Mouse (Mus musculus): ENCODE measurements around the gene Mrpl37.
"Not testable (repeated sequence)": the region's sequence is repeated elsewhere in the genome, so short reads cannot be mapped to it uniquely, and the experiment has no call there.

The Mrpl37 gene

DNA sequence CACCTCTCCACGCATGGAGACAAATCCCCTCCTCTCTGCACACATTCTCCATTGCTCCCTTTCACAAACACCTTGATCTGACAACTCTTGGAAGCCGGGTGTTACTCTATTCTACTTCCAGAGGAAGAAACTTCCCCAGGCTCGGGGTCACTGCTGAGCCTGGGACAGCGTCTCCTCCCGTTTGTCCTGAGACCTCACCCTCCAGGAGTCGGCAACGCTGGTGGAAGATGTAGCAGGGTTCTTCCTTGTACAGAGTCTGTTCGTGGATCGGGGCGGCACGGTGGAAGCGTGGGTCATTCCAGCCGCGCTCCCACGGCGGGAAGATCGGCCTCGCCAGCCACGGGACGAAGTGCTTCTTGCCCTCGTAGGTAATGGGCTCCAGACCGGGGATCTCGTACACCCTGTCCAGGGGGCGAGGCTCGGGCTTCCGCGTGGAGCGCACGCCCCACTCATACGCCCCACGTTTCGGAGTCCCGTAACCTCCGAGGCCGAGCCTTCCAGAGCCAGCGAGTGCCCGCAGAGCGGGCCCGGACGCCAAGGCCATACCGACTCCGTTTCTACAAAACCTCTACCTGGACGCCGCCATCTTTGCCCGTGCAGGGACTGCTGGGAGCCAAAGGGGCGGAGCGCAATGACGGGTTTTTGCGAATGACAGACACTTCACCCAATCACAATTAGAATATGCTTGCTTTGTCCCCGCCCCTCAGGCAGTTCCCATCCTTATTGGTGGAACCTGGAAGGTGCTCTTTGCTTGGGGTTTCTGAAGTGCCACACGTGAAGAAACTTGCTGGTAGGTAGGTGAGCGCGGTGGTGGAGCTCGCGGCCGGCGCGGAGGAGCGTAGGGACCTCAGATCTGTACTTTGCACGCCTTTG, at the start of gene Mrpl37, which contains the start of gene Cyb5rl:
Mrpl37 (minus strand) TSS at position 617 of the 873 bp plus-strand sequence.
Cyb5rl (plus strand) TSS at position 737 of the 873 bp plus-strand sequence.
- peak; percentile 97 for DNase-seq (ENCODE audit: low spot score)

DNA sequence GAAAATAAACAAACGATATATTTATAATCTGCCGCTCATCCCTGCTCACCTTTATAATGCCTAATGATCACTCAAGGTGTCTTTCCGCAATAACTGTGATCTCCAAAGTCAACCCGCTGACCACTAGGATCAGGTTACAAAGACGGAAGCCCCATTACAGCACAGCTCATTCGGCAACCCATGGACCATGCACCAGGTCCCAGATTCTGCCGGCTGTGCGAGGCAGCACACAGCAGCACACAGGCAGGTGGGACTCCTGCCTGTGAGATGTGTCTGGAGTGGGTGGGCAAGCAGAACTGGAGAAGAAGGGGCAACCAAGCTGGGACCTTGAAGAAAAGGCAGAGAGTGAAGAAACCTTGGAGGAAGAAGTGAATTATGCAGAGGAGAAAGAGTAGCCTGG, 47.6 kb upstream of the Mrpl37 start:
- no peak for DNase-seq (ENCODE audit: low spot score)

DNA sequence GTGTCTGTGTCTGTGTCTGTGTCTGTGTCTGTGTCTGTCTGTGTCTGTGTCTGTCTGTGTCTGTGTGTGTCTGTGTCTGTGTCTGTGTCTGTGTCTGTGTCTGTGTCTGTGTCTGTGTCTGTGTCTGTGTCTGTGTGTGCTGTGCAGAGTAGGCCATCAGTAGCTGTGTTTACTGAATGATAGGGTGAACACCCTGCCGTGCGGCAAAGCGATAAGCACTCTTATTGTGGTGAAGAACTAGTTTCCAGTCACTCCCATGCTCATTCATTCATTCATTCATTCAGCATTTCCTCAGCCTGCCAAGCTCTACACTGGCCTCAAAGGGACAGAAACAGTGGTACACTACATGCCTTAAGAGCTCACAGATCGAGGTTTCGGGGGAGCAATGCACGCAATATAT, 42.5 kb upstream of the Mrpl37 start:
- DNase-seq (ENCODE audit: low spot score), result not testable (repeated sequence)

DNA sequence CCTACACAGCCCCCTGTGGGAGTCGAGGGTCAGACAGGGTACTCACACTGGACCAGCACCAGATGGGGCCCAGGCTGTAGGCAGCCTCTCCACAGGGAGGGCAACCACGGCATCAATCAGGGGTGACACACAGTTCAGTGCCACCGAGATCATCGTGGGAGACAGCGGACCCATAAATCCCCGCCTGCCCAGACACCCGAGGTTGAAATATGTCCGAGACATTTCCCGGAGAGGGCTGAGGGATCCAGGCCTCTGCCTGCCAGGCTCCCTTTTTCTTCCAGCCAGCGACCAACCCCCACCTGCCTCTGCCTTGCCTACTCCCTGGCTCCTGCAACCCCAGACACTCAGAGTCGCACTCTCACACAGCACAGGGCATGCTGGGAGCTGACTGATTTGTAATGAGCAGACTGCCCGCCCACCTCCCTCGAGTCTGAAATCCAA, 41.6 kb upstream of the Mrpl37 start:
- peak; percentile 70 for DNase-seq (ENCODE audit: low spot score)

DNA sequence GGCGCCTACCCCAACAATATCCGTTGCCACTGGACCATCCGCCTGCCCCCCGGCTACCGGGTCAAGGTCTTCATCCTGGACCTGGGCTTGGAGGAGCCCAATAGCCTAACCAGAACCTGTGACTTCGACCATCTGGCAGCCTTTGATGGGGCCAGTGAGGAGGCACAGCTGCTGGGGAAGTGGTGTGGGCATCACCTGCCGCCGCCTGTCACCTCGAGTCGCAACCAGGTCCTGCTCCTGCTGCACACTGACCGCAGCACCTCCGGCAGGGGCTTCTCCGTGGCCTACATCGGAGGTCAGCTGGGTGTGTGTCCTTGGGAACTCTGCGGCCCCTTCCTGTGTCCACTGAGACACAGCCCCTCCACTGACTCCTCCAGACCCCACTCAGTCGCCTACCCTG, 40.1 kb upstream of the Mrpl37 start:
- no peak for DNase-seq (ENCODE audit: low spot score)

DNA sequence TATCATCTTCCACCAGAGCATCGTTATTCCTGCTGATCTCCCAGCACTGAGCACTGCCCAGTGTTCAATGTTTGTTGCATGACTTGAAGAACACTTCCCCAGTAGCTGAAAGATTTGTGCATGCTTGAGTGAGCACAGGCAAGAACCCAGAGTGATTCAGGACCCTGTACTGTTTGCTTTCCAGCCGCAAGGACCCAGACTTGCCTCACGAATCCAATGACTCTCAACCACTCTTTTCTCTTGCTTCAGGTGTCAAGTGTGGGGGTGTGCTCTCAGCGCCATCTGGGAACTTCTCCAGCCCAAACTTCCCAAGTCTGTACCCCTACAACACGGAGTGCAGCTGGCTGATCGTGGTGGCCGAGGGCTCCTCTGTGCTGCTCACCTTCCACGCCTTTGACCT, 35.6 kb upstream of the Mrpl37 start:
- no peak for DNase-seq (ENCODE audit: low spot score)

DNA sequence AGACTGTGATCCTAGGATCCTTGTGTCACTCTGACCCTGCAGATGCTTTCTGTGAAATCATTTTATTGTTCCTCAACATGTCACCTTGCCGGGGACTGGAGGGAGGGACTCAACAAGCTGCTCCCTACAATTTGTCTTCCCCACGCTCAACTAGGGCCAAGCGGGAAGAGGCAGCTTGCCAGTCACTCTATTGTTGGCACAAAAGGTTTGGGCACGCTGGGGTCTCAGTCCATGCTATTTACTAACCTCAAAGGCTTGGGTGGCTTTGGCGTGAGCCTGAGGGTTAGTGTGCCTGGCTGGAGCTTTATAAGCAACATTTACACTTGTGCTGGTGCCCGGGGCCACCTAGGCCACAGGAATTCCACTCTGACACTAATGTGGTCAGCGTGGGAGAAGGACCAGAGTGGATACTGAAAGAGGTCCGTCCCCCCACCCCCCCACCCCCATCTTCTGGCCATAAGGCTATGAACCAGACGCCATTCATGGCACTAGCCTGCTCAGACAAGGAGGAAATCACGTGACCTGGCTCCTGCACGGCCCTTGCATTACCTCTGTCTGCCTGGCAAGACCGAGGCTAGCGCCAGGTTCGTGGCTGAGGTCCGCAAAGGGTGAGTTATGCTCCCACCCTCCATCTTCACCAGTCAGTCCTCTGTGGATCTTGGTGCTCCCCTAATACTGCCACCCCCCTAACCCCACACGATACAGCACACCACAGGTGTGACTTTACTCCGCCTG, 32.3 kb upstream of the Mrpl37 start:
- no peak for DNase-seq (ENCODE audit: low spot score)

DNA sequence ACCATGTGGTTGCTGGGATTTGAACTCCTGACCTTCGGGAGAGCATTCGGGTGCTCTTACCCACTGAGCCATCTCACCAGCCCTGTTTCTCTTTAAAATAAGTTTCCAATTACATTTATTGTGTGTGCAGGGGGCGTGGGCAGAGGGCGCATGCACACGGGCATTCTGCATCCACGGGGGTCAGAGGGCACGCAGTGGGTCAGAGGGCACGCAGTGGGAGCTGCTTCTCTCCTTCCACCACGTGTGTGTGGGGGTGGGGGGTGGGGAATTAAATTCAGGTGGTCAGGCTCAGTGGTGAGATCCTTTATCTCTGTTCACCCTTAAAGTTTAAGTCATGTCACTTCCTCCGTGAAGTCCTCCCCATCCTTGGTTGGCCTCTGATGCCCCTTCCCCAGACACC, 31.7 kb upstream of the Mrpl37 start:
- peak; percentile 41 for DNase-seq (ENCODE audit: low spot score)

DNA sequence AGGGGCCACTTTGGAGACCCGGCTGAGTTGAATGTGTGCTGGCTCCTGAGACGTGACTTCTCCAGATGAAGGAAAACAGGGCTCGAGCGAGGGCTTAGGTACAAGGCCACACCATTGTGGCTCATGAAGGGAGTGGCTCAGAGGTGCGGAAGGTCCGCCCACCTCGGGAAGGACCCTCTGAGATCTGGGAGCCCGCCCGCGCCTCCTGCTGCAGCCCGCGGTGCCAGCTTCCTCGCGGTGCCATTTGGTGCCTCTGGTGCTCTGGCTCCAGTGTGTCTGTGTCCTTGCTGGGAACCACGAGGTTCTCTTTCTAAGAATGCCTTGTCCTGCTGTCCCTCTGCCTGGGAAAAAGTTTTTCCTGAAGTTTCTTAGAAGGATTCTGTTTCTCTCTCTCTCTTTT, 31.2 kb upstream of the Mrpl37 start:
- no peak for DNase-seq (ENCODE audit: low spot score)

DNA sequence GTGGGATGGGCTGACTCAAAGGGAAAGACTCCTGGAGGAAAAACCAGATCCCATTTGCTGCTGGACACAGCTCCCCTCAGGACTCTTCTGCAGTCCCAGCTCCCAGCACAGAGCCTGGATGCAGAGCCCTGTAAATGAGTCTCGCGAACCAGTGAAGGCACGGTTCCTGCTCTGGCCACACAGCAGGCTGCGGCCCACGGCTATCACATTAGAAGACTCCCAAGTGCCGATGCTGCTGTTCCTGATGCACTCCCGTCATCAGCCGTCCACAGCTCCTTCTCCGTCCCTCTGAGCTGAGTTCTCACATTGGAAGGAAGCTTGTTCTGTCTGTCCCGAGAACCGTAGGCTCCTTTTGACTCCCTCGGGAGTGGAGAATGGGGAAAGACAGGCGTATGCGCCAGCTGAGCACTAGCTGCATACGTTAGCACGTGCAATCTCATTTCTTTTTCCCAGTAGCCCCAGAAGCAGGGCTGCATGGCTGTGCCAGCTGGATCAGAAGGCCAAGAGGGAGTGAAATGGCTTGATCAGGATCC, 30.2 kb upstream of the Mrpl37 start, which contains the start of gene Cdcp2:
Cdcp2 (plus strand) TSS at position 51 of the 533 bp plus-strand sequence.
- DNase-seq (ENCODE audit: low spot score), result peak; percentile 23

DNA sequence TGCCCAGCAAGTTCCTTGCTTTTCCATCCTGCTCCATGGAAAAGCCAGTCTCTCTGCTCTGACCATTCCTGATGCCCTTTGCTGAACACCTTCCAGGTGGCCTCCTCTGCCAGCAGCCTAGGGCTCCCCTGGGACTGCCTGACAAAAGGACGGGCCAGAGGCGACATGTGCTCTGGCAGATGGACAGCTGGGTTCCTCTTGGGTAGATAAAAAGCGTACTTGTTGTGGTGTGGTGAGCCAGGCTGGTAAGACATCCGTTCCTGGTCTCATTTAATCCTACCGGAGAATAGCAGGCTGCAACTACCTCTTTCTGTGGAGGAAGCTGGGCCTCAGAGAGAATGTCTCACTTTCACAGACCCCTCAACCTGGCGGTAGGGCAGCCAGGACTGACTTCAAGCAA, 29.4 kb upstream of the Mrpl37 start:
- DNase-seq (ENCODE audit: low spot score), result no peak

DNA sequence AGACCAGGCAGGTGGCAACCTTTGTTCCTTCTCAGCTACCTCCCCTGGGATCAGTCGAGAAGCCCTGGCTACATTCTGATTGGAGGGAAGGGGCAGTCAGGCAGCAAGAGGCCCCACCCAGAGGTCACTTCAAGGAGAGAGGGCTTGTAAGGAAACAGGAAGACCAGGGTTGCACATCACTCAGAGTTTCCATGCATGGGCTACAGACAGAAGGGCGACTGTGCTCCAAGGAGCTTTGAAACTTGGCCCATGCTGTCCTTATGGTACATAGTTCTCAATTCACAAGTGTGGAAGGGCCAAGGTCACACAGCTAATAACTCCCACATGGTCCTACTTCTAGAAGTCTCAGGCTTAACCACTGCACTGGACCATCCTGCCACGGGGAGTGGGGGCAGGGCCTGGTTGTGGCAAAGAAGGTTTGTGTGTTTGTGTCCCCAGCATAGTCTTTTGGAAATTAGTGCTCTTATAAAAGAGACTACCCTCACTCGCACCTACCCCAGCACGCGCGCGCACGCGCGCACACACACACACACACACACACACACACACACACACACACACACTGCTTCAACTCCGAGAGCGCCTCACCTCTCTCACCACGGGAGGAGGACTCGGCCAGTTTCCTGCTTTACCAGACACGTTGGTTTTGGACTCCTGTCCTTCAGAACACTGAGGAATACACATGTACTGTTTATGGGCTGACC, 28.0 kb upstream of the Mrpl37 start:
- peak; percentile 67 for DNase-seq (ENCODE audit: low spot score)

DNA sequence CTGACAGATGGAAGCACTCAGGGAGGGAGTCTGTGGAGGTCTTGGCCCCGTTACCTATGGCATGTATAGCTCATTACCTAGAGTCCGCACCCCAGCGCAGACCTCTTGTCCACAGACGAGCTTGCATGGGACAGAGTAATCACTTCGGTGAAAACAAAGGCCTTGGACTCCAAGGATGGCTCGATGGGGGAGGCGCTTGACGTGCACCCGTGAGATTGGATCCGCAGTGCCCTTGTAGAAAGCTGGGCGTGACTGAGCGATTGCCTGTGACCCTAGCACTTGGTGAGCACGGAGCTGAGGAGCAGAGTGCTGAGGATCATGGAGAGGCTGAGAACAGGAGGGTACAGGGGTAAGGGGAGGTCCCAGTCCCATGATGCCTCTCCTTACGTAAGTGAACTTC, 25.0 kb upstream of the Mrpl37 start:
- no peak for DNase-seq (ENCODE audit: low spot score)

DNA sequence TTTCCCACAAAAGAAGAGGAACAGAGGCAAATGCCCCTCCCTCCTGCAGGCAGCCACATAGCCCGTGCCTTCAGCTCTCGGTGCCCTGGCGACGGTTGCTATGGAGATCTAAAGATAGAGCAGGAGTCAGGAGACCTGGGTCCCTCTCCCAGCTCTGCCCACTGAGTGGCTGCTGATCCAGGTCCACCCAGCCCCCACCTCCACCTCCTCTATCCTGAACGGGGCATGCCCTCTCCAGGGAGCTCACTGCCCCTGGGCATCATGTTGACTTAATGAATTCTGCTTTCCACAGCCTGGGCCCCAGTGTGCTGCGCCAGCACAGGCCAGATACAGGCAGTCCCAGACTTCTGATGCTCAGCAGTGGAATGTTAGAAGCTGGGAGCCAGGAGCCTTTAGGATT, 18.2 kb upstream of the Mrpl37 start:
- peak; percentile 92 for DNase-seq (ENCODE audit: low spot score)

DNA sequence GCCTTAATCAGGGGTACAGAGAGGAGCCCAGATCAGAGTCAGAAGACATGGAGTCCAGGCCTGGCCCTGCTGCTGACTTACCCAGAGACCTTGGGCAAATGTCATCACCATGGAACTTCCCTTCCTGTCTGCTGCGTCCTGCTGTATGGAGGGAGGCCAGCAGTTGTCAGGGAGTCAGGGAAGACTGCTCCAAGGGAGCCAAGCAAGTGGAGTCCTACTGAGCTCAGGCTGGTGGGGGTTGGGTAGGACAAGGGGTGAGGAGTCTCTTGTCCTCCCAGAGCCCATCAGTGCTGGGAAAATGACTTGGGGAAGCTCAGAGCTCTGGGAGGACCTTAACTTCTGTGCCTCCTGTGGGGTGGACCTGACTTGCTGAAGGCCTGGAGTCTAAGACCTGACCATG, 17.7 kb upstream of the Mrpl37 start:
- no peak for DNase-seq (ENCODE audit: low spot score)

DNA sequence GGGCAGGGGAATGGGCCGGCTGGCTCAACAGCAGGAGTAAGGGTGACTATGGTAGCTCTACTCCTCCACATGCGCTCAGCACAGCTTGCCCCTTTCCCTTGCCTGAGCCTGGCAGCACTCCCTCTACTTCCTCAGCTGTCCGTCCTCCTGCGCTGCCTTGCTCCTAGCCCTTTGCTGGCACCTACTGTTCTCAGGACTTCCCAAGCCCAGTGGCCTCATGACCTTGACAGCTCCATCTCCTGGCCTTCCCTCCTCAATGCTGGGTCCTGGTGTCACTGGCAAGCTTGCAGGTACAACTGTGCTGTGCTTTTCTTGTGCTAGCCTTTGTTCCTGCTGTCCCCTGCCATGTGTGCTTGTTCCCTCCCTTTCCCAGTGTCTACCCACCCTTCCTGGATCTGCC, 16.5 kb upstream of the Mrpl37 start:
- DNase-seq (ENCODE audit: low spot score), result no peak

DNA sequence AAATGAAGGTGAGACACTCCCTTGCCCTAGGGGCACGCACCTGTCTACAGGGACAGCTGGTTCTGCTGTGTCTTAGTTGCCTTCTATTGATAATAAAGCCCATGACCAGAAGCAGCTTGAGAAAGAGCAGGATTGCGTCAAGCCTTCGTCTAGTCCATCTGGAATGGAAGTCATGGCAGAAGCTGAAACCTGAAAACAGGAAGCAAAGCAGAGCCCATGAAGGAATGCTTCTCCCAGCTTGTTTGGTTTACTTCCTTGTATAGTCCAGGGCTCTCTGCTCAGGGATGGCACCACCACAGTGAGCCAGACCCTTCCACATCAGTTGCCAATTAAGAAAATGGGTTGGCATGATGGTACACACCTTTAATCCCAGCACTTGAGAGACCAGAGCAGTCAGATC, 15.5 kb upstream of the Mrpl37 start:
- DNase-seq (ENCODE audit: low spot score), result no peak

DNA sequence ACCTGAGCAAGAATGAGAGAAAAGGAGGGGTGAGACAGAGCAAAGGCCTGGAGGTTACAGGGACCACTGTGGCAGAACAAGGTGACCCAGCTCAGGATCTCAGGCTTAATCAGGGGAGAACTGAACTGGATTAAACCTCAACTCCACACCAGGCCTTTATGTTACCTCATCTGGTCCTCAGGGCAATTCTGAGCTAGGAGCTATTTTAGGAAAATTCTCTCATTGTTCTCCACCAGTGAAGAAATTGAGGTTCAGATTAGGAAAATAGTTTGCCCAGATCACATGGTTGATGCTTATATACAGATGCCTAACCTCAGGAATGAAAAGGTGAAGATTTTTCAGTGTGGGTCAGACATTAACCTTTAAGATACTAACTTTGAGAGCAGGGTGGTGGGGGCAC, 13.0 kb upstream of the Mrpl37 start:
- no peak for DNase-seq (ENCODE audit: low spot score)

DNA sequence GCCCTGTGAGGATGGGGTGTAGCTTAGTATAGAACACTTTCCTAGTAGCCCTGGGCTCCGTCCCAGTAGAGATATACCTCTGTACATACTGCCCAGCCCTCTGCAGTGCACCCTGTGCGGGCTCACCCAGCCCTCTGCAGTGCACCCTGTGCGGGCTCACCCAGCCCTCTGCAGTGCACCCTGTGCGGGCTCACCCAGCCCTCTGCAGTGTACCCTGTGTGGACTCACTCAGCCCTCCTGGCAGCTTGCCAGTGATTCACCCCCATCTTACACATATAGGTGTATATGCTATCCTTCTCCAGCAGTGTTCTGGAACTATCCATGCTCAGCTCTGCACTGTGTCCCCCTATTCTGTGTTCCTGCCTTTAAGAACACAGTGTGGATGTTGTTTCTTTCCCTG, 12.2 kb upstream of the Mrpl37 start:
- no peak for DNase-seq (ENCODE audit: low spot score)

DNA sequence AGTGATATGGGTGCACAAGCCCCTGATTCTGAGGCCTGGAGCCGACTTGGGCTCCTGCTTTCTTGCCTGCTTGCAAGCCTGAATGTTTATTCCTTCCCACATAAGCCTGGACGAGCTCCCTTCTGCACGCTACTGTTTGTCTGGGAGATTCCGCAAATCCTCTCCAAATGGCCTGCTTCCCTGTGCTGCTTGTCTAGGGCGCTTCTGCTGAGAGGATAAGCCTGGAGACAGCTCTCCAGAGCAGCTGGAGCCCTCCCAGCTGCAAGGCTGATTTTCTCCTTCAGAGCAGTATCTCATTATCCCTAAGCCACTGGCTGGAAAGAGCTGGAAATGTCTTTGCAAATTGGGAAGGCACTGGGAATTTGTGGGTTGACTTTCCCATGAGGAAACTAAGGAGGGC, 8.8 kb upstream of the Mrpl37 start:
- DNase-seq (ENCODE audit: low spot score), result no peak

DNA sequence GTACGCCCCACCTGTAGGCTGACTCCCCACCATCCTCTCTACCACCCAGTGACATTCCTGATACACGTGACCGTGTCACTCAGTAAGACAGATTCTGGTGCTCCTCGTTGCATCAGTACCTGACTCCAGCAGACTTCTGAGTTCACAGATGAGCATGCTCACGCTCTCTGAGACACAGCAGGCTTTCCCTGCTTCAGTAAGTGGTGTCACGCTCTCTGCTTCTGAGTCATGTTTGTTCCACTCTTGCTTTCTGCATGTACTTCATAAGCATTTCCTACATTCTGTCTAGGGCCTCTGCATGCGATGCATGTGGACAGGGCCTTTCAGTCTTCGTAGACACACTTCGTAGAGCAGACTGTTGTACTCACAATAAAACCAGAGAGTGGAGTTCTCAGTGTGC, 5.7 kb upstream of the Mrpl37 start:
- DNase-seq (ENCODE audit: low spot score), result no peak

DNA sequence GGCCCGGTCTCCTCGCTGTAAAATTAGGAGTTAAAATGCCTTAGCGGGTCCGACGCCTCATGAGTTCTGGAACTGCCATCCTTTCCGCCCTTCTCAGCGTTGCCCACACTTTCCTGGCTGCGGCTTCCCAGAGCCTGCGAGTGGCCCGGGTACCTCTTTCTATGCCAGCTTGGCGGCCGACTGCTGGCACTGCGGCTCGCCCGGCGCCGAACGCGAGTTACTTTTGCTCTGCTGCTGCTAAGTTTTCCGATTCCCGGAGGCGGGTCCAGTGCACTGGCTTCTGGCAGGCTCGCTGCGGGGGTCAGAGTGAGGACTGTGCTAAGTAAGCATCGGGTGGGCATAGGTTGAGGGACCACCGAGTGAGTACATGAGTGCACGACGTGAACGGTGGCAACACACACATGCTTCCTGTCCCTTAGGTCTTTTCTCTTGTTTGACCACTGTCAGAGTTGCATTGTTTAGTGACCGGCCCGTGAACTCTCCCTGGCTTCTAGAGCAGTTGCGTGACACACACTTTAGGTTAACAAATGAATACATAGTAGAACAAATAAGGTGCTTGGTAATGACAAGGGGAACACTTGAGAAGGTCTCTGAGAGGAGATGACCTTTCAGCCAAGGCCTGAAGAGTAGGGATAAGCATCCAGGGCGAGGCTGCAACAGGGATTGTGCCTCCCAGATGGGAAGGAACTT, 628 bp upstream of the Mrpl37 start:
- peak; percentile 40 for DNase-seq (ENCODE audit: low spot score)
